10 mouse cellular contexts compared by ENCODE assay signal in the genomic region with DNA sequence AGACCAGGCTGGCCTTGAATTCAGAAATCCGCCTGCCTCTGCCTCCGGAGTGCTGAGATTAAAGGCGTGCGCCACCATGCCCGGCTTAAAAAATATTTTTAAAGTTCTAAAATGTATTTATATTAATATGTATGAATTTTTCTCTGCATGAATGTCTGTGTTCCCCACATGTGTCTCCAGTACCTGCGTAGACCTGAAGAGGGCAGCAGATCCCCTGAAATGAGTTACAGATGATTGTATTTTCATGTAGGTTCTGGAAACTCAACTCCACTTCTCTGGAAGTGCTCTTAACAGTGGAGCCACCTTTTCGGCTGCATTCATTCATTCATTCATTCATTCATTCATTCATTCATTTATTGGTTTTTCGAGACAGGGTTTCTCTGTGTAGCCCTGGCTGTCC. TPM values are rescaled to one million over a fixed set of nuclear protein-coding genes. Genes with fewer than 3 reads are reported as not detected.
A peak's percentile ranks its signal among the peaks of the same experiment; 100 is the strongest.
DNase-seq lines count a peak whose midpoint lies in the region; ATAC-seq and TF ChIP-seq lines count a peak whose summit lies in the region.
"Had no signal": no experiment of that assay in that cellular context is flagged by ENCODE, and none has a peak within 500 bp of the region (broad histone marks: within the 10 kb centered on the region; RNA-seq: fewer than 3 reads in every experiment).

No protein-coding gene starts in this region.

- no peak overlapping the region for H3K4me3 ChIP-seq in hindbrain, embryonic 14.5 days (replicated peaks; ENCODE audit: low read length)
- H3K4me3 ChIP-seq in hindbrain, embryonic 12.5 days = no peak overlapping the region
- no peak overlapping the region for H3K4me3 ChIP-seq in thymus, adult 2 months (ENCODE audit: control insufficient read depth, insufficient read depth, low read length)
- H3K4me3 ChIP-seq: erythroblast, embryonic 14.5 days; neural tube, embryonic 12.5 days had no signal

- DNase-seq in hindbrain, embryonic 14.5 days (ENCODE audit: low spot score) = peak; percentile 82
- peak; percentile 87 for DNase-seq in NIH3T3 (ENCODE audit: low read depth)
- DNase-seq in cerebellum, postnatal 10 days = peak; percentile 85 to 88
- DNase-seq in gastrocnemius, postnatal 36 days = peak; percentile 40 to 46
- DNase-seq in left cerebral cortex, postnatal 10 days (ENCODE audit: extremely low spot score in 1 of 2, low spot score in 2 of 2) = peak; percentile 61 to 62
- DNase-seq in natural killer cell, adult 2 months (ENCODE audit: low spot score in 2 of 2) = peak; percentile 59 to 74
- peak; percentile 78 for DNase-seq in thymus, adult 2 months

- H3K27ac ChIP-seq in hindbrain, embryonic 14.5 days = no peak overlapping the region
- no peak overlapping the region for H3K27ac ChIP-seq in hindbrain, embryonic 12.5 days
- H3K27ac ChIP-seq in thymus, adult 2 months (ENCODE audit: control insufficient read depth, insufficient read depth, low read length) = no peak overlapping the region
- H3K27ac ChIP-seq: neural tube, embryonic 12.5 days had no signal

- no peak for TF ChIP-seq CTCF in thymus, adult 2 months (IDR thresholded peaks at IDR 0.05; ENCODE audit: borderline replicate concordance, control insufficient read depth, extremely low read depth, insufficient read depth, low read length, poor library complexity)

- no peaks in the 10 kb centered on the region for H3K9me3 ChIP-seq in hindbrain, embryonic 14.5 days (ENCODE audit: control insufficient read depth, low read length)
- H3K9me3 ChIP-seq in hindbrain, embryonic 12.5 days (replicated peaks) = no peaks in the 10 kb centered on the region
- H3K9me3 ChIP-seq: neural tube, embryonic 12.5 days had no signal

- H3K9ac ChIP-seq in hindbrain, embryonic 14.5 days = no peak overlapping the region
- H3K9ac ChIP-seq in hindbrain, embryonic 12.5 days = no peak overlapping the region
- H3K9ac ChIP-seq: neural tube, embryonic 12.5 days had no signal

- H3K4me1 ChIP-seq in hindbrain, embryonic 14.5 days (replicated peaks; ENCODE audit: control insufficient read depth, insufficient read depth, low read length) = peaks cover 6% of the 10 kb centered on the region; the same call in 1 of the 2 replicates
- H3K4me1 ChIP-seq in hindbrain, embryonic 12.5 days = peaks cover 8% of the 10 kb centered on the region
- no peaks in the 10 kb centered on the region; the same call in 1 of the 2 replicates for H3K4me1 ChIP-seq in thymus, adult 2 months (replicated peaks; ENCODE audit: control insufficient read depth, insufficient read depth, low read length)

- H3K4me2 ChIP-seq in hindbrain, embryonic 14.5 days (replicated peaks) = no peak overlapping the region
- H3K4me2 ChIP-seq in hindbrain, embryonic 12.5 days (replicated peaks) = no peak overlapping the region
- H3K4me2 ChIP-seq: neural tube, embryonic 12.5 days had no signal

- H3K36me3 ChIP-seq in hindbrain, embryonic 14.5 days (replicated peaks; ENCODE audit: control insufficient read depth, insufficient read depth) = no peaks in the 10 kb centered on the region
- H3K36me3 ChIP-seq in hindbrain, embryonic 12.5 days = no peaks in the 10 kb centered on the region
- H3K36me3 ChIP-seq in thymus, adult 2 months (ENCODE audit: control insufficient read depth, insufficient read depth, low read length) = no peaks in the 10 kb centered on the region
- H3K36me3 ChIP-seq: neural tube, embryonic 12.5 days had no signal

- TF ChIP-seq POLR2A in thymus, adult 2 months (IDR thresholded peaks at IDR 0.05; ENCODE audit: control insufficient read depth, extremely low read depth, insufficient read depth, low read length, poor library complexity) = no peak

- no peaks in the 10 kb centered on the region for H3K27me3 ChIP-seq in hindbrain, embryonic 14.5 days (ENCODE audit: control insufficient read depth, insufficient read depth, low read length)
- no peaks in the 10 kb centered on the region for H3K27me3 ChIP-seq in hindbrain, embryonic 12.5 days
- H3K27me3 ChIP-seq in thymus, adult 2 months (ENCODE audit: control insufficient read depth, insufficient read depth, low read length) = no peaks in the 10 kb centered on the region
- H3K27me3 ChIP-seq: neural tube, embryonic 12.5 days had no signal

- 77% methylated on average over 8 of the region's 8 CpGs for WGBS in hindbrain, embryonic 14.5 days
- WGBS in hindbrain, embryonic 12.5 days = 65% methylated on average over 8 of the region's 8 CpGs
- 67% methylated on average over 8 of the region's 8 CpGs for WGBS in thymus, adult 2 months

- no peak for ATAC-seq in hindbrain, embryonic 14.5 days (ENCODE audit: low FRiP score)
- ATAC-seq in hindbrain, embryonic 12.5 days (ENCODE audit: low FRiP score) = no peak

- intact Hi-C loops in gastrocnemius, postnatal 36 days (cut with DNase I) = no loop called here
- intact Hi-C loops in left cerebral cortex, postnatal 10 days (cut with DNase I) = no loop called here

RNA-seq across cellular contexts. Expression of gene Tipin, which starts 3.7 kb away (rescaled TPM):
- 71.8 and 73.3 TPM in 2 replicates for polyA plus RNA-seq in hindbrain, embryonic 14.5 days (2014; fragmentation: Nextera tagmentation; extraction: Ambion mirVana)
- 143 and 153 TPM in 2 replicates for polyA plus RNA-seq in hindbrain, embryonic 12.5 days (2016; fragmentation: Nextera tagmentation; extraction: Ambion mirVana)
- total RNA-seq in gastrocnemius, postnatal 36 days (2021) = 10 to 100 TPM in 1 of 2 experiments, 1 to 10 TPM in 1; 7.1 to 11.0 TPM
- 10 to 100 TPM; 18.0 to 19.4 TPM for total RNA-seq in left cerebral cortex, postnatal 10 days (2021)
- 16.5 and 19.1 TPM in 2 replicates for polyA plus RNA-seq in thymus, adult 2 months (2012; rRNA removed)

RNA-seq across cellular contexts. Expression of gene Map2k1, which starts 24.3 kb away (rescaled TPM):
- 66.4 and 74.4 TPM in 2 replicates for polyA plus RNA-seq in hindbrain, embryonic 14.5 days (2014; fragmentation: Nextera tagmentation; extraction: Ambion mirVana)
- 74.4 and 75.0 TPM in 2 replicates for polyA plus RNA-seq in hindbrain, embryonic 12.5 days (2016; fragmentation: Nextera tagmentation; extraction: Ambion mirVana)
- total RNA-seq in gastrocnemius, postnatal 36 days (2021) = 10 to 100 TPM; 48.1 to 50.7 TPM
- 100 to 1,000 TPM; 155 to 165 TPM for total RNA-seq in left cerebral cortex, postnatal 10 days (2021)
- 47.6 and 50.4 TPM in 2 replicates for polyA plus RNA-seq in thymus, adult 2 months (2012; rRNA removed)

RNA-seq across cellular contexts. Expression of gene Uchl4, which starts 42.7 kb away (rescaled TPM):
- polyA plus RNA-seq in hindbrain, embryonic 14.5 days (2014; fragmentation: Nextera tagmentation; extraction: Ambion mirVana) = 2.7 and 2.8 TPM in 2 replicates
- 3.6 and 4.0 TPM in 2 replicates for polyA plus RNA-seq in hindbrain, embryonic 12.5 days (2016; fragmentation: Nextera tagmentation; extraction: Ambion mirVana)
- total RNA-seq in gastrocnemius, postnatal 36 days (2021) = 1 to 10 TPM; 1.3 to 2.2 TPM
- total RNA-seq in left cerebral cortex, postnatal 10 days (2021) = 1 to 10 TPM; 4.0 to 4.3 TPM
- 0.18 TPM in 1 of 2 replicates, not detected in the other for polyA plus RNA-seq in thymus, adult 2 months (2012; rRNA removed)
- polyA plus RNA-seq: erythroblast, embryonic 14.5 days had no signal
